26 mouse cellular contexts compared by ENCODE assay signal in genomic region chr6:52319956-52320690, GRCm38 (mm10). TPM values are rescaled to one million over a fixed set of nuclear protein-coding genes. Genes with fewer than 3 reads are reported as not detected.
DNase-seq lines count a peak whose midpoint lies in the region; ATAC-seq and TF ChIP-seq lines count a peak whose summit lies in the region.
"Had no signal": no experiment of that assay in that cellular context is flagged by ENCODE, and none has a peak within 500 bp of the region (broad histone marks: within the 10 kb centered on the region; RNA-seq: fewer than 3 reads in every experiment).

No protein-coding gene starts in this region.

- ATAC-seq in intestine, embryonic 14.5 days (replicated peaks; ENCODE audit: low FRiP score, low TSS enrichment, low read depth): no peak
- no peak for ATAC-seq in intestine, embryonic 15.5 days
- ATAC-seq in limb, embryonic 11.5 days (ENCODE audit: insufficient number of reproducible peaks, low FRiP score, low TSS enrichment, low read depth): no peak
- no peak for ATAC-seq in intestine, postnatal 0 days
- ATAC-seq: forebrain, embryonic 14.5 days; lung, postnatal 0 days; Patski had no signal

- no peak overlapping the region for H3K27ac ChIP-seq in intestine, embryonic 14.5 days (ENCODE audit: low read depth)
- H3K27ac ChIP-seq in intestine, embryonic 15.5 days: no peak overlapping the region
- H3K27ac ChIP-seq in limb, embryonic 11.5 days (replicated peaks; ENCODE audit: low read depth, low read length): no peak overlapping the region
- no peak overlapping the region for H3K27ac ChIP-seq in intestine, postnatal 0 days (ENCODE audit: low read depth, low read length)
- H3K27ac ChIP-seq: embryonic facial prominence, embryonic 15.5 days; kidney, embryonic 15.5 days; stomach, embryonic 15.5 days had no signal

- H3K27me3 ChIP-seq in intestine, embryonic 14.5 days (replicated peaks; ENCODE audit: control insufficient read depth, insufficient read depth, low read length): peaks cover 98% of the 10 kb centered on the region
- peaks cover 91% of the 10 kb centered on the region for H3K27me3 ChIP-seq in intestine, embryonic 15.5 days (replicated peaks)
- peaks cover 81% of the 10 kb centered on the region for H3K27me3 ChIP-seq in limb, embryonic 11.5 days (ENCODE audit: control insufficient read depth, insufficient read depth, low read length)
- peaks cover 97% of the 10 kb centered on the region for H3K27me3 ChIP-seq in intestine, postnatal 0 days (replicated peaks; ENCODE audit: control insufficient read depth, insufficient read depth, low read length)
- H3K27me3 ChIP-seq: CH12.LX had no signal

- 9% methylated on average over 17 of the region's 17 CpGs for WGBS in intestine, embryonic 14.5 days
- WGBS in intestine, embryonic 15.5 days: 13% methylated on average over 17 of the region's 17 CpGs
- 4% methylated on average over 17 of the region's 17 CpGs for WGBS in limb, embryonic 11.5 days
- 17% methylated on average over 17 of the region's 17 CpGs for WGBS in intestine, postnatal 0 days

- no peak overlapping the region for H3K4me3 ChIP-seq in intestine, embryonic 14.5 days (ENCODE audit: low read depth, low read length)
- H3K4me3 ChIP-seq in intestine, embryonic 15.5 days (replicated peaks): no peak overlapping the region
- no peak overlapping the region for H3K4me3 ChIP-seq in limb, embryonic 11.5 days (ENCODE audit: low read depth, low read length)
- no peak overlapping the region for H3K4me3 ChIP-seq in intestine, postnatal 0 days (ENCODE audit: low read depth, low read length)
- H3K4me3 ChIP-seq: embryonic facial prominence, embryonic 15.5 days; kidney, embryonic 15.5 days; stomach, embryonic 15.5 days had no signal

- TF ChIP-seq CTCF in intestine, postnatal 0 days (IDR thresholded peaks at IDR 0.05; ENCODE audit: low read depth): no peak

- no peaks in the 10 kb centered on the region for H3K9me3 ChIP-seq in intestine, embryonic 14.5 days (ENCODE audit: control insufficient read depth, low read length)
- no peaks in the 10 kb centered on the region for H3K9me3 ChIP-seq in intestine, embryonic 15.5 days
- H3K9me3 ChIP-seq in limb, embryonic 11.5 days (ENCODE audit: control insufficient read depth, low read length): no peaks in the 10 kb centered on the region
- no peaks in the 10 kb centered on the region for H3K9me3 ChIP-seq in intestine, postnatal 0 days (ENCODE audit: control insufficient read depth)
- H3K9me3 ChIP-seq: embryonic facial prominence, embryonic 15.5 days; G1E; kidney, embryonic 15.5 days; stomach, embryonic 15.5 days had no signal

- H3K4me1 ChIP-seq in intestine, embryonic 14.5 days (replicated peaks; ENCODE audit: control insufficient read depth, insufficient read depth, low read length): peaks cover 4% of the 10 kb centered on the region; the same call in 1 of the 2 replicates
- peaks cover 7% of the 10 kb centered on the region for H3K4me1 ChIP-seq in intestine, embryonic 15.5 days (replicated peaks)
- H3K4me1 ChIP-seq in limb, embryonic 11.5 days (ENCODE audit: control insufficient read depth, insufficient read depth, low read length): peaks cover 29% of the 10 kb centered on the region
- no peaks in the 10 kb centered on the region for H3K4me1 ChIP-seq in intestine, postnatal 0 days (replicated peaks; ENCODE audit: control insufficient read depth, insufficient read depth, low read length)

- no peaks in the 10 kb centered on the region for H3K36me3 ChIP-seq in intestine, embryonic 14.5 days (ENCODE audit: control insufficient read depth, insufficient read depth, low read length)
- no peaks in the 10 kb centered on the region for H3K36me3 ChIP-seq in intestine, embryonic 15.5 days
- no peaks in the 10 kb centered on the region for H3K36me3 ChIP-seq in limb, embryonic 11.5 days (ENCODE audit: control insufficient read depth, insufficient read depth, low read length)
- no peaks in the 10 kb centered on the region for H3K36me3 ChIP-seq in intestine, postnatal 0 days (ENCODE audit: control insufficient read depth, insufficient read depth)
- H3K36me3 ChIP-seq: embryonic facial prominence, embryonic 15.5 days; G1E; kidney, embryonic 15.5 days; stomach, embryonic 15.5 days had no signal

- H3K4me2 ChIP-seq in intestine, embryonic 14.5 days (ENCODE audit: low read length): no peak overlapping the region
- H3K4me2 ChIP-seq in intestine, embryonic 15.5 days (replicated peaks): no peak overlapping the region
- no peak overlapping the region; the same call in 1 of the 2 replicates for H3K4me2 ChIP-seq in limb, embryonic 11.5 days (ENCODE audit: low read depth, severe bottlenecking)
- H3K4me2 ChIP-seq in intestine, postnatal 0 days (replicated peaks; ENCODE audit: low read depth): no peak overlapping the region
- H3K4me2 ChIP-seq: embryonic facial prominence, embryonic 15.5 days; heart, embryonic 11.5 days; kidney, embryonic 15.5 days; stomach, embryonic 15.5 days had no signal

- peak; percentile 62 for DNase-seq in intestine, embryonic 14.5 days (ENCODE audit: low spot score)
- DNase-seq in right cerebral cortex, postnatal 25 days: peak; percentile 5
- no peak for DNase-seq in right cerebral cortex, adult 18-20 months
- peak; percentile 74 for DNase-seq in limb, embryonic 11.5 days (ENCODE audit: low spot score)
- no peak for DNase-seq in thymus, postnatal 36 days
- DNase-seq: adrenal gland, postnatal 36 days; B cell, adult 2 months; cerebellum, adult 11-12 months; kidney, adult 11 months; thymus, postnatal 25 days had no signal

- no peak overlapping the region for H3K9ac ChIP-seq in intestine, embryonic 14.5 days (ENCODE audit: low read length)
- H3K9ac ChIP-seq in intestine, embryonic 15.5 days: no peak overlapping the region
- H3K9ac ChIP-seq in limb, embryonic 11.5 days (ENCODE audit: low read length): no peak overlapping the region
- no peak overlapping the region for H3K9ac ChIP-seq in intestine, postnatal 0 days (ENCODE audit: low read depth, low read length)
- H3K9ac ChIP-seq: embryonic facial prominence, embryonic 15.5 days; kidney, embryonic 15.5 days; stomach, embryonic 15.5 days had no signal

RNA-seq across cellular contexts. Expression of gene Evx1, which starts 6.8 kb away (rescaled TPM):
- not detected in 2 replicates for polyA plus RNA-seq in intestine, embryonic 14.5 days (2014; fragmentation: Nextera tagmentation; extraction: Ambion mirVana)
- polyA plus RNA-seq in intestine, embryonic 15.5 days (2015; fragmentation: Nextera tagmentation; extraction: Ambion mirVana): 0.05 and 0.20 TPM in 2 replicates
- polyA plus RNA-seq in limb, embryonic 11.5 days (2014; fragmentation: Nextera tagmentation; extraction: Ambion mirVana): 3.8 and 5.1 TPM in 2 replicates
- 0.04 TPM in 1 of 2 replicates, not detected in the other for polyA plus RNA-seq in intestine, postnatal 0 days (2015; fragmentation: Nextera tagmentation; extraction: Ambion mirVana)
- polyA plus RNA-seq: cortical plate, adult 2 months; embryonic facial prominence, embryonic 15.5 days; forebrain, embryonic 14.5 days; G1E; heart, embryonic 11.5 days; heart, postnatal 0 days; liver, adult 2 months; liver, embryonic 16.5 days; lung, postnatal 0 days; Patski; stomach, embryonic 15.5 days had no signal

RNA-seq across cellular contexts. Expression of gene Hoxa13, which starts 59.4 kb away (rescaled TPM):
- 0.35 and 0.39 TPM in 2 replicates for polyA plus RNA-seq in intestine, embryonic 14.5 days (2014; fragmentation: Nextera tagmentation; extraction: Ambion mirVana)
- polyA plus RNA-seq in intestine, embryonic 15.5 days (2015; fragmentation: Nextera tagmentation; extraction: Ambion mirVana): 0.59 and 0.61 TPM in 2 replicates
- 25.1 and 29.7 TPM in 2 replicates for polyA plus RNA-seq in limb, embryonic 11.5 days (2014; fragmentation: Nextera tagmentation; extraction: Ambion mirVana)
- not detected in 2 replicates for polyA plus RNA-seq in intestine, postnatal 0 days (2015; fragmentation: Nextera tagmentation; extraction: Ambion mirVana)
- polyA plus RNA-seq: cortical plate, adult 2 months; forebrain, embryonic 14.5 days; G1E; heart, embryonic 11.5 days; heart, postnatal 0 days; liver, adult 2 months; liver, embryonic 16.5 days; lung, postnatal 0 days; midbrain, postnatal 0 days; stomach, embryonic 15.5 days had no signal

Comparison
In these comparisons a context has a peak if more than half of its experiments do, and no peak if none do; other contexts are left out.
1. DNase-seq: peak in intestine, embryonic 14.5 days (single experiment), right cerebral cortex, postnatal 25 days (single experiment) and limb, embryonic 11.5 days (single experiment); none in right cerebral cortex, adult 18-20 months (single experiment) and thymus, postnatal 36 days (0 of 2).
2. RNA of gene Hoxa13, which starts 59.4 kb away (polyA plus RNA-seq): 25.1 to 29.7 TPM in limb, embryonic 11.5 days; 0.59 to 0.61 TPM in intestine, embryonic 15.5 days, 0.35 to 0.39 TPM in intestine, embryonic 14.5 days and not detected in intestine, postnatal 0 days; every median in the first group is over 10 times any median in the second.